Mouse (Mus musculus) CH12.LX (cell line): ENCODE measurements around the gene Phospho1. TPM values are rescaled to one million over a fixed set of nuclear protein-coding genes. Genes with fewer than 3 reads are reported as not detected.

Experiments used
- DNase-seq: peaks from one replicate; pipeline ENCODE4 v3.0.0-alpha.2; 2013; ENCODE audit errors: extremely low read depth
- H3K27ac ChIP-seq: 2 replicates; pipeline ENCODE4 v1.5.1; 2012; ENCODE audit warnings: low read depth, mild to moderate bottlenecking, control low read depth, moderate library complexity; ENCODE audit not compliant: insufficient read depth
- H3K27me3 ChIP-seq: replicated peaks from 2 replicates; pipeline ENCODE3; 2012; ENCODE audit warnings: inconsistent platforms
- H3K36me3 ChIP-seq, 2 experiments: replicated peaks in 1 of 2; 2 replicates each; pipeline versions ENCODE3 to v1.6.1; 2012; ENCODE audit warnings: inconsistent platforms in 1 of 2, low read length in 1 of 2, mild to moderate bottlenecking in 1 of 2, mixed read lengths in 1 of 2, moderate library complexity in 1 of 2; ENCODE audit not compliant: control insufficient read depth in 1 of 2, insufficient read depth in 1 of 2
- H3K4me1 ChIP-seq, 2 experiments: 2 replicates each; pipeline ENCODE4 v1.6.1; 2012; ENCODE audit warnings: inconsistent platforms in 1 of 2, moderate library complexity in 1 of 2; ENCODE audit not compliant: insufficient read depth in 2 of 2, control insufficient read depth in 1 of 2
- H3K4me2 ChIP-seq: 2 replicates; pipeline ENCODE4 v1.6.1; 2012; ENCODE audit warnings: low read depth, mild to moderate bottlenecking, control low read depth; ENCODE audit not compliant: poor library complexity, insufficient read depth, severe bottlenecking
- H3K4me3 ChIP-seq, 3 experiments: fragments of 150-350 bp in 1 of 3; sonication (generic) in 1 of 3; replicated peaks in 1 of 3; 2 replicates each; pipeline versions ENCODE3 to v1.5.1; 2011 to 2012; ENCODE audit warnings: low read depth in 2 of 3, low read length in 2 of 3, mild to moderate bottlenecking in 2 of 3, moderate library complexity in 2 of 3, control low read depth in 1 of 3, improper control_type of control experiment in 1 of 3, inconsistent platforms in 1 of 3, mixed read lengths in 1 of 3; ENCODE audit not compliant: poor library complexity in 1 of 3
- H3K79me2 ChIP-seq: replicated peaks from 2 replicates; pipeline ENCODE4 v1.6.1; 2012; ENCODE audit warnings: mild to moderate bottlenecking, moderate library complexity; ENCODE audit not compliant: control insufficient read depth, poor library complexity, insufficient read depth, severe bottlenecking; ENCODE audit errors: extremely low read depth
- H3K9ac ChIP-seq: 2 replicates; pipeline ENCODE4 v1.6.1; 2012; ENCODE audit warnings: low read depth, mild to moderate bottlenecking, control low read depth, moderate library complexity; ENCODE audit not compliant: insufficient read depth
- H3K9me3 ChIP-seq: replicated peaks from 2 replicates; pipeline ENCODE3; 2012; ENCODE audit warnings: low read length, inconsistent platforms, mixed read lengths
- ELF1 ChIP-seq: IDR thresholded peaks from 2 replicates; pipeline ENCODE4 v1.6.1; 2014; ENCODE audit warnings: low read depth, mild to moderate bottlenecking, inconsistent platforms, low read length, improper control_type of control experiment
- EP300 ChIP-seq: IDR thresholded peaks from 2 replicates; pipeline ENCODE4 v1.6.1; 2011; ENCODE audit warnings: low read length, improper control_type of control experiment
- ETS1 ChIP-seq: conservative IDR thresholded peaks from 2 replicates; pipeline ENCODE4 v1.6.1; 2012; ENCODE audit warnings: low read depth, mild to moderate bottlenecking, inconsistent platforms, low read length, improper control_type of control experiment, moderate library complexity
- IRF4 ChIP-seq: IDR thresholded peaks from 2 replicates; pipeline ENCODE4 v1.6.1; 2014; ENCODE audit warnings: low read depth, mild to moderate bottlenecking, inconsistent platforms, low read length, improper control_type of control experiment
- JUND ChIP-seq: conservative IDR thresholded peaks from 2 replicates; pipeline ENCODE4 v1.6.1; 2011; ENCODE audit warnings: low read depth, low read length, improper control_type of control experiment
- KAT2A ChIP-seq: IDR thresholded peaks from 2 replicates; pipeline ENCODE4 v1.6.1; 2012; ENCODE audit warnings: low read length, improper control_type of control experiment, inconsistent platforms; ENCODE audit not compliant: insufficient replicate concordance
- MYC ChIP-seq: IDR thresholded peaks from 2 replicates; pipeline ENCODE4 v1.6.1; 2011; ENCODE audit warnings: low read depth, mild to moderate bottlenecking, improper control_type of control experiment, low read length
- NELFE ChIP-seq: IDR thresholded peaks from 2 replicates; pipeline ENCODE4 v1.6.1; 2011; ENCODE audit warnings: low read depth, low read length, improper control_type of control experiment
- NRF1 ChIP-seq: IDR thresholded peaks from 2 replicates; pipeline ENCODE4 v1.6.1; 2014; ENCODE audit warnings: low read depth, mild to moderate bottlenecking, inconsistent platforms, low read length, improper control_type of control experiment, moderate library complexity
- PAX5 ChIP-seq: IDR thresholded peaks from 2 replicates; pipeline ENCODE4 v1.6.1; 2012; ENCODE audit warnings: low read length, inconsistent platforms, mixed read lengths
- POLR2A ChIP-seq: IDR thresholded peaks from 2 replicates; pipeline ENCODE4 v1.6.1; 2011; ENCODE audit warnings: low read depth, mild to moderate bottlenecking, improper control_type of control experiment, low read length
- POLR2AphosphoS2 ChIP-seq: IDR thresholded peaks from 2 replicates; pipeline ENCODE4 v1.6.1; 2011; ENCODE audit warnings: low read depth, low read length, improper control_type of control experiment
- SIN3A ChIP-seq: IDR thresholded peaks from 2 replicates; pipeline ENCODE4 v1.6.1; 2012; ENCODE audit warnings: low read length, improper control_type of control experiment, inconsistent platforms
- SMC3 ChIP-seq: IDR thresholded peaks from 2 replicates; pipeline ENCODE4 v1.6.1; 2011; ENCODE audit warnings: low read depth, low read length, improper control_type of control experiment
- TBP ChIP-seq: conservative IDR thresholded peaks from 2 replicates; pipeline ENCODE4 v1.6.1; 2011; ENCODE audit warnings: low read depth, low read length, improper control_type of control experiment
- ZC3H11A ChIP-seq: IDR thresholded peaks from 2 replicates; pipeline ENCODE4 v1.6.1; 2012; ENCODE audit warnings: low read depth, mild to moderate bottlenecking, inconsistent platforms, low read length, improper control_type of control experiment
- ZKSCAN1 ChIP-seq: IDR thresholded peaks from 2 replicates; pipeline ENCODE4 v1.6.1; 2012; ENCODE audit warnings: low read depth, inconsistent platforms, low read length, improper control_type of control experiment, borderline replicate concordance
- ZNF384 ChIP-seq: IDR thresholded peaks from 2 replicates; pipeline ENCODE4 v1.6.1; 2012; ENCODE audit warnings: low read depth, low read length, improper control_type of control experiment, inconsistent platforms
- dilution Hi-C: fragments of 300-500 bp; cut with MboI; formaldehyde crosslinking; loops from 2 replicates; pipeline ENCODE4 v1.14.3; 2020; ENCODE audit warnings: low sequenced_read_pairs; ENCODE audit not compliant: extremely low pct_unique_long_range_greater_than_20kb, extremely low pct_ligation_motif_present
- in situ Hi-C: fragments of 300-500 bp; cut with MboI; formaldehyde crosslinking; loops from 3 replicates; pipeline ENCODE4 v1.14.3; 2019; ENCODE audit warnings: low sequenced_read_pairs, low pct_ligation_motif_present, low pct_unique_long_range_greater_than_20kb, mixed read lengths
- polyA plus RNA-seq: library from polyadenylated mRNA; unstranded; fragments of >175 nt; gene quantifications from 2 replicates; pipeline ENCODE4 v1.2.1, GENCODE M21; 2012; ENCODE audit warnings: low read depth; ENCODE audit not compliant: insufficient read length
- total RNA-seq, 2 experiments: library from RNA; depleted of rRNA; stranded (reverse); fragments of 300-350 nt in 1 of 2; fragments of >200 nt in 1 of 2; gene quantifications; 2 replicates each; pipeline ENCODE4 v1.2.3; 2012 to 2014

Phospho1 gene
- total and polyA plus RNA-seq, 3 experiments: 0.97 to 1.3 TPM; not detected in 1

DNA sequence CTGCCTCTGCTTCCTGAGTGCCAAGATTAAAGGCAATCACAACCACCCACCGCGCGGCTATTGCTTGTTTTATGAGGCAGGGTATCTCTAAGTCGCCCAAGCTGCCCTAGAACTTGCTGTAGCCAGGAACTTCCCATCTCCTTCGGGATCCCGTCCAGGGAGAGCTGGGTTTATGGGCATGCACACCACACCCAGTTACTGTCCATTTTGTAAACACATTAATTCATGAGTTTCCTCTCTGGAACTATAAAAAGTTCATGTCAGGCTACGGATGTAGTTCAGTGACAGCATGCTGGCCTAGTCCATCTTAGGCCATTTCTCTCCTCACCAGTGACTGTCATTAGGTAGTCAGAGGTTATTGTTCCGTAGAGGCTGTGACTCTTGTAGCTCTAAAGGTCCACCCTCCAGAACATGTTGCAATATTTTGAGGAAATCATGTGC lies 34.8 kb upstream of the Phospho1 start:
- TF ChIP-seq ELF1: no peak
- no peak for TF ChIP-seq POLR2AphosphoS2
- TF ChIP-seq POLR2A: no peak
- TF ChIP-seq JUND: no peak
- TF ChIP-seq ZC3H11A: no peak
- TF ChIP-seq EP300: no peak
- TF ChIP-seq NELFE: no peak
- no peak for TF ChIP-seq SIN3A
- no peak for TF ChIP-seq ZKSCAN1
- no peak for TF ChIP-seq SMC3
- TF ChIP-seq KAT2A: no peak
- no peak for TF ChIP-seq NRF1
- Histone ChIP-seq H3K9ac (no peak overlapping the region), H3K79me2 (no peaks in the 10 kb centered on the region), H3K27me3 (no peaks in the 10 kb centered on the region), H3K4me3 (no peak overlapping the region), H3K9me3 (peaks cover 2% of the 10 kb centered on the region), H3K36me3 (no peaks in the 10 kb centered on the region), H3K27ac (no peak overlapping the region), H3K4me2 (no peak overlapping the region), H3K4me1 (peaks cover 0 to 5% of the 10 kb centered on the region in 2 experiments; a peak in 1 of 4 replicates)
- in situ Hi-C loops: no loop called here
- dilution Hi-C loops: no loop called here
- DNase-seq: no peak

DNA sequence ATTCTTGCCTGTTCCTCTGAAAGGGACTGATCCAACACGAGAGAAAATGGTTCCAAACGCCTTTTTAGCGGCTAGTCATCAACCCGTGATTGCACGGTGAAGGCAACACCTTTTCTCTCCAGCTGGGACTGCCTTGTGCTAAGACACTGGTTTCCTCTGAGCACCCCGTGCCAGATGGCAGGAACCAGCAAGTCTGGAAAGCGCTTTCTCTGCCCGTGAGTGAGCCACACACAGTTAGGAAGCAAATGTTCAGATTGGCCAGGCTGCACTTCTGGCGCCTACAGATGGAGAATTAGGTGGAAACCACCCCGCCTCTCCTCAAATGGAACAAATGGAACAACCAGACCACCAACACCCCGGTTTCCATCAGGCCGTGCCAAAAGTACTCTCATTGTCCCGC lies 32.5 kb upstream of the Phospho1 start:
- H3K9me3 ChIP-seq: no peaks in the 10 kb centered on the region
- DNase-seq: no peak
- no peak for TF ChIP-seq ETS1
- no peak for TF ChIP-seq ZNF384
- no peak for TF ChIP-seq TBP
- TF ChIP-seq, all 38 proteins: peak for 0
- peaks cover 0 to 5% of the 10 kb centered on the region in 2 experiments; a peak in 1 of 4 replicates for H3K4me1 ChIP-seq
- H3K9ac ChIP-seq: no peak overlapping the region
- no peak overlapping the region for H3K4me3 ChIP-seq
- in situ Hi-C loops (no loop called here), dilution Hi-C loops (no loop called here)
- H3K36me3 ChIP-seq: no peaks in the 10 kb centered on the region
- H3K27me3 ChIP-seq: no peaks in the 10 kb centered on the region
- H3K4me2 ChIP-seq: no peak overlapping the region
- H3K27ac ChIP-seq: no peak overlapping the region
- no peaks in the 10 kb centered on the region for H3K79me2 ChIP-seq

GRCm38 (mm10) chr11:95792950-95793509 lies 31.3 kb upstream of the Phospho1 start:
- H3K27ac ChIP-seq: no peak overlapping the region
- H3K4me1 ChIP-seq: peaks cover 0 to 5% of the 10 kb centered on the region in 2 experiments; a peak in 1 of 4 replicates
- H3K4me2 ChIP-seq: no peak overlapping the region
- in situ Hi-C loops: no loop called here
- no peaks in the 10 kb centered on the region for H3K36me3 ChIP-seq
- no peaks in the 10 kb centered on the region for H3K79me2 ChIP-seq
- dilution Hi-C loops: no loop called here
- no peaks in the 10 kb centered on the region for H3K9me3 ChIP-seq
- H3K9ac ChIP-seq: no peak overlapping the region
- H3K27me3 ChIP-seq: peaks cover 1% of the 10 kb centered on the region
- H3K4me3 ChIP-seq: no peak overlapping the region
- TF ChIP-seq ZKSCAN1 (peak; percentile 52; the same call in 1 of the 2 replicates), TBP (no peak), ZC3H11A (no peak), MYC (no peak), IRF4 (no peak), SIN3A (no peak), NELFE (no peak), ETS1 (no peak), PAX5 (no peak)
- DNase-seq: no peak
